Mouse (Mus musculus): Measurements from ENCODE around the gene Arhgap21. TPM values are rescaled to one million over a fixed set of nuclear protein-coding genes. Genes with fewer than 3 reads are reported as not detected.

The Arhgap21 gene
- polyA plus RNA-seq, 1 experiment from 2014 or later: 16.7 TPM

DNA sequence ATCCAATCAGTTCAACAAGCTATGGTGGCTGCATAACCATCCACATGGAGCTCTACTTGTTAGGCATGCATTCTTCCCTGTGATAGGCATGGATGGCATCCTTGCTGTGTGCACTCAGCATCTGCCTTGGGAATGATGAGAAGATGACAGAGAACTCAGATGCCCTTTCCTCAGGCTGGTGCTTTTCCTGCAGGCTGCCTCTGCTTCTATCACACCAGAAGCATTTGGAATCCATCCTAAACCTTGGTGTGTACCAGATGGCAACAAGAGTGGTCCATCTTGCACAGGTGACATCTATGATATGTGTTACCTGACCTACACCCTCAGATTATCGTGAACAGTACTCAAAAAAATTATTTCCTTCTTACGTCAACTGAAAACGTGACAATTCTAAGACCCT, 58.2 kb downstream of the Arhgap21 start:
- Histone ChIP-seq H3K36me3 (peaks cover 16% of the 10 kb centered on the region; the same call in 1 of the 2 replicates), H3K4me1 (replicated peaks) (no peaks in the 10 kb centered on the region), H3K4me2 (no peak overlapping the region), H3K27ac (no peak overlapping the region), H3K9ac (replicated peaks) (no peak overlapping the region), H3K27me3 (no peaks in the 10 kb centered on the region), H3K4me3 (replicated peaks) (no peak overlapping the region), H3K9me3 (no peaks in the 10 kb centered on the region)
- no peak for ATAC-seq (ENCODE audit: insufficient number of reproducible peaks, insufficient read depth, low FRiP score, low TSS enrichment, low read depth)
- WGBS: 93% methylated on average over 3 of the region's 3 CpGs

GRCm38 (mm10) chr2:20909404-20909803, 59.3 kb downstream of the Arhgap21 start:
- Histone ChIP-seq H3K9ac (replicated peaks) (no peak overlapping the region), H3K9me3 (no peaks in the 10 kb centered on the region), H3K4me2 (no peak overlapping the region), H3K4me3 (replicated peaks) (no peak overlapping the region), H3K27me3 (no peaks in the 10 kb centered on the region), H3K27ac (no peak overlapping the region), H3K36me3 (peaks cover 16% of the 10 kb centered on the region; the same call in 1 of the 2 replicates), H3K4me1 (replicated peaks) (no peaks in the 10 kb centered on the region)
- 75% methylated on average over 7 of the region's 7 CpGs for WGBS
- ATAC-seq (ENCODE audit: insufficient number of reproducible peaks, insufficient read depth, low FRiP score, low TSS enrichment, low read depth): no peak

GRCm38 (mm10) chr2:20907291-20907690, 61.4 kb downstream of the Arhgap21 start:
- no peak overlapping the region for H3K4me3 ChIP-seq (replicated peaks)
- no peak overlapping the region for H3K4me2 ChIP-seq
- ATAC-seq (ENCODE audit: insufficient number of reproducible peaks, insufficient read depth, low FRiP score, low TSS enrichment, low read depth): no peak
- H3K27me3 ChIP-seq: no peaks in the 10 kb centered on the region
- H3K27ac ChIP-seq: no peak overlapping the region
- H3K36me3 ChIP-seq: peaks cover 14% of the 10 kb centered on the region; the same call in 1 of the 2 replicates
- no peaks in the 10 kb centered on the region for H3K9me3 ChIP-seq
- H3K4me1 ChIP-seq (replicated peaks): no peaks in the 10 kb centered on the region
- 71% methylated on average over 3 of the region's 3 CpGs for WGBS
- H3K9ac ChIP-seq (replicated peaks): no peak overlapping the region

- Histone ChIP-seq H3K4me2 (no peak overlapping the region), H3K9ac (replicated peaks) (no peak overlapping the region), H3K4me3 (replicated peaks) (no peak overlapping the region), H3K36me3 (0 out of 2 replicates have a peak, but pooled peaks cover 3% of the 10 kb centered on the region), H3K27ac (no peak overlapping the region), H3K27me3 (no peaks in the 10 kb centered on the region), H3K9me3 (no peaks in the 10 kb centered on the region), H3K4me1 (replicated peaks) (no peaks in the 10 kb centered on the region)
- 90% methylated on average over 8 of the region's 8 CpGs for WGBS
- no peak for ATAC-seq (ENCODE audit: insufficient number of reproducible peaks, insufficient read depth, low FRiP score, low TSS enrichment, low read depth)
These were observed 63.3 kb downstream of the Arhgap21 start for GRCm38 (mm10) chr2:20905411-20905810.

GRCm38 (mm10) chr2:20902981-20903645, 65.6 kb downstream of the Arhgap21 start:
- Histone ChIP-seq H3K4me3 (replicated peaks) (no peak overlapping the region), H3K9me3 (no peaks in the 10 kb centered on the region), H3K4me1 (replicated peaks) (0 out of 2 replicates have a peak, but pooled peaks cover 4% of the 10 kb centered on the region), H3K27me3 (no peaks in the 10 kb centered on the region), H3K9ac (replicated peaks) (no peak overlapping the region), H3K36me3 (no peaks in the 10 kb centered on the region), H3K4me2 (no peak overlapping the region), H3K27ac (no peak overlapping the region)
- no peak for ATAC-seq (ENCODE audit: insufficient number of reproducible peaks, insufficient read depth, low FRiP score, low TSS enrichment, low read depth)
- WGBS: 92% methylated on average over 11 of the region's 11 CpGs

- Histone ChIP-seq H3K27me3 (no peaks in the 10 kb centered on the region), H3K4me3 (replicated peaks) (no peak overlapping the region), H3K27ac (no peak overlapping the region), H3K9me3 (no peaks in the 10 kb centered on the region), H3K4me2 (no peak overlapping the region), H3K4me1 (replicated peaks) (0 out of 2 replicates have a peak, but pooled peaks cover 4% of the 10 kb centered on the region), H3K36me3 (no peaks in the 10 kb centered on the region), H3K9ac (replicated peaks) (no peak overlapping the region)
- WGBS: 97% methylated on average over 4 of the region's 4 CpGs
- no peak for ATAC-seq (ENCODE audit: insufficient number of reproducible peaks, insufficient read depth, low FRiP score, low TSS enrichment, low read depth)
These were observed 66.8 kb downstream of the Arhgap21 start for GRCm38 (mm10) chr2:20901916-20902315.

DNA sequence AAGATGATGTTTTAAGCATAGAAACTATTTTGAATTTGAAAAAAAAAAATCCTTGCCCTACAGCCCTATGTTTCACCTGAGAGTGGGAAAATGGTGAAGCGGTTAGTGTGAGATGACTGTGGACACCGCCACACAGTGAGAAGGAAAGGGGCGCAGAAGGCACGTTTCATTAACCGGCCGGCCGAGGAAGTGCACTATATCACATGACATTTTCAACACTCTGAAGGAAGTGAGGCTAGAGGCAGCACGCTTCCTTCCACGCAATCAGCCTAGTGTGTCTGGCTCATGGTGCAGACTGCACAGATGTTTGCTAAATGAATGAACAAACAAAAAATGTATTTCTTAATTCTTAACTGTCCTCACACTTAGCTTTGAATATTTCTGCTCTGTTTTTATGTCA, 69.4 kb downstream of the Arhgap21 start:
- no peaks in the 10 kb centered on the region for H3K36me3 ChIP-seq
- no peaks in the 10 kb centered on the region for H3K9me3 ChIP-seq
- H3K4me2 ChIP-seq: no peak overlapping the region
- H3K4me3 ChIP-seq (replicated peaks): no peak overlapping the region
- H3K9ac ChIP-seq (replicated peaks): no peak overlapping the region
- no peak overlapping the region for H3K27ac ChIP-seq
- WGBS: 68% methylated on average over 9 of the region's 9 CpGs
- ATAC-seq (ENCODE audit: insufficient number of reproducible peaks, insufficient read depth, low FRiP score, low TSS enrichment, low read depth): no peak
- no peaks in the 10 kb centered on the region for H3K27me3 ChIP-seq
- H3K4me1 ChIP-seq (replicated peaks): 0 out of 2 replicates have a peak, but pooled peaks cover 6% of the 10 kb centered on the region

DNA sequence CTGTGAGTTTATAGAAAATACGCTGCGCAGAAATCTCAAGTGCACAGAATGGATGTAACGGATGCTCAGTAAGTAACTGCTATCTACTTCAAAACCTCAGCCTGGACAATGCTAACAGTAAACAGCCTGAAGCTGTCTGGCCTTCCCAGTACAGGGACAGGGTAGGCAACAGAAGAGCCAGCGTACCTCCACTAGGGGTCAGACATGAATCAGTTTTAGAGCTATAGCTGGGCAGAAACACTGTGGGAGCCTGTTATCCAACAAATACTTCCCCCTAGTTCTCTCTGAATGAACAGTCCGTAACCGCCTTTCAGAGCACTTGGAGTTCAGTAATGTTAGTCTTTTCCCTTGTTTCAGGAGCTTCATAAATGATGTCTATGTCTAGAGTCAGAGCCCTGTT, 70.0 kb downstream of the Arhgap21 start:
- ATAC-seq (ENCODE audit: insufficient number of reproducible peaks, insufficient read depth, low FRiP score, low TSS enrichment, low read depth): peak; percentile 92
- WGBS: 48% methylated on average over 6 of the region's 6 CpGs

GRCm38 (mm10) chr2:20896446-20896845, 72.2 kb downstream of the Arhgap21 start:
- Histone ChIP-seq H3K27ac (no peak overlapping the region), H3K36me3 (no peaks in the 10 kb centered on the region), H3K9me3 (no peaks in the 10 kb centered on the region), H3K4me3 (replicated peaks) (no peak overlapping the region), H3K4me1 (replicated peaks) (0 out of 2 replicates have a peak, but pooled peaks cover 7% of the 10 kb centered on the region), H3K27me3 (no peaks in the 10 kb centered on the region), H3K9ac (replicated peaks) (no peak overlapping the region), H3K4me2 (no peak overlapping the region)
- WGBS: 86% methylated on average over 5 of the region's 5 CpGs
- ATAC-seq (ENCODE audit: insufficient number of reproducible peaks, insufficient read depth, low FRiP score, low TSS enrichment, low read depth): no peak

More for the DNA sequence above, 70.0 kb downstream of the Arhgap21 start:
- no peaks in the 10 kb centered on the region for H3K27me3 ChIP-seq
- H3K27ac ChIP-seq: no peak overlapping the region
- no peak overlapping the region for H3K4me3 ChIP-seq (replicated peaks)
- H3K36me3 ChIP-seq: no peaks in the 10 kb centered on the region
- no peaks in the 10 kb centered on the region for H3K9me3 ChIP-seq
- H3K9ac ChIP-seq (replicated peaks): no peak overlapping the region
- H3K4me1 ChIP-seq (replicated peaks): 0 out of 2 replicates have a peak, but pooled peaks cover 7% of the 10 kb centered on the region
- no peak overlapping the region for H3K4me2 ChIP-seq

DNA sequence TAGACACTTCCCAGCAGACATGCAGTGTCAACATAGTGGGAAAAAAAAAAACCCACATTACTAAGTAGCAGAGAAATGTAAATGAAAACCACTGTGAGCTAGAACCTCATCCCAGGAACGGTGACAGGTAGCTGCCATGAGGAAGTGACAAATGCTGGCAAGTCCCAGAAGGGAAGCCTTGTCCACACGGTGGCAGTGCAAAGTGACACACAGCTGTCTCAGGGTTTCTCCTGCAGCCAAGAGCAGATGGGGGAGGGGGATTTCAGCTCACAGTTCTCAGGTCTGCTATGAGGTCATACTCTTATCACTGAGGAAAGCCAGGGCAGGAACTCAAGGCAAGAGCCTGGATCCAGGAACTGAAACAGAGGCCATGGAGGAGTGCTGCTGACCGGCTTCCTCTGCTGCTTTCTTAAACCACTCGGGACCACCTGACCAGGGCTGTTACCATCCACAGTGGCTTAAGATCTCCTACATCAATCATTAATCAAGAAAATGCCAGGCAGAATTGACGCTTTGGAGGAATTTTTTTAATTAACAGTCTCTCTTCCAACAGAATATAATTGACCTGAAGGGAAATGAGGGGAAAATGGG, 74.5 kb downstream of the Arhgap21 start:
- Histone ChIP-seq H3K27me3 (no peaks in the 10 kb centered on the region), H3K9me3 (no peaks in the 10 kb centered on the region), H3K4me2 (no peak overlapping the region), H3K27ac (no peak overlapping the region), H3K36me3 (no peaks in the 10 kb centered on the region), H3K4me1 (replicated peaks) (0 out of 2 replicates have a peak, but pooled peaks cover 3% of the 10 kb centered on the region), H3K4me3 (replicated peaks) (no peak overlapping the region), H3K9ac (replicated peaks) (no peak overlapping the region)
- no peak for ATAC-seq (ENCODE audit: insufficient number of reproducible peaks, insufficient read depth, low FRiP score, low TSS enrichment, low read depth)
- WGBS: 41% methylated on average over 5 of the region's 5 CpGs

GRCm38 (mm10) chr2:20888751-20889150, 79.9 kb downstream of the Arhgap21 start:
- H3K4me2 ChIP-seq: no peak overlapping the region
- H3K36me3 ChIP-seq: 0 out of 2 replicates have a peak, but pooled peaks cover 9% of the 10 kb centered on the region
- ATAC-seq (ENCODE audit: insufficient number of reproducible peaks, insufficient read depth, low FRiP score, low TSS enrichment, low read depth): no peak
- H3K4me3 ChIP-seq (replicated peaks): no peak overlapping the region
- no peak overlapping the region for H3K9ac ChIP-seq (replicated peaks)
- 40% methylated on average over 3 of the region's 3 CpGs for WGBS
- H3K9me3 ChIP-seq: no peaks in the 10 kb centered on the region
- 0 out of 2 replicates have a peak, but pooled peaks cover 3% of the 10 kb centered on the region for H3K4me1 ChIP-seq (replicated peaks)
- H3K27ac ChIP-seq: no peak overlapping the region
- no peaks in the 10 kb centered on the region for H3K27me3 ChIP-seq

Data from limb, embryonic 12.5 days (tissue).